Mouse (Mus musculus) intestine, embryonic 15.5 days (tissue): ENCODE results near the gene Rasip1. TPM values are rescaled to one million over a fixed set of nuclear protein-coding genes. Genes with fewer than 3 reads are reported as not detected.
A peak's percentile ranks its signal among the peaks of the same experiment; 100 is the strongest.

ENCODE experiments used
- ATAC-seq: fragments of 200-750 bp; cut with Nextera tagmentation; 2 replicates; pipeline ENCODE4 v1.8.0; 2017; ENCODE audit warnings: moderate TSS enrichment, moderate library complexity
- H3K27ac ChIP-seq: fragments of 300-500 bp; sonication (generic); 2 replicates; pipeline ENCODE4 v1.5.1; 2015; ENCODE audit warnings: mild to moderate bottlenecking, inconsistent platforms
- H3K27me3 ChIP-seq: fragments of 300-500 bp; sonication (generic); replicated peaks from 2 replicates; pipeline ENCODE4 v1.6.1; 2015; ENCODE audit warnings: inconsistent platforms
- H3K36me3 ChIP-seq: fragments of 300-500 bp; sonication (generic); 2 replicates; pipeline ENCODE4 v1.6.1; 2015; ENCODE audit warnings: inconsistent platforms
- H3K4me1 ChIP-seq: fragments of 300-500 bp; sonication (generic); replicated peaks from 2 replicates; pipeline ENCODE4 v1.6.1; 2015; ENCODE audit warnings: inconsistent platforms
- H3K4me2 ChIP-seq: fragments of 300-500 bp; sonication (generic); replicated peaks from 2 replicates; pipeline ENCODE4 v1.6.1; 2015; ENCODE audit warnings: mild to moderate bottlenecking, inconsistent platforms
- H3K4me3 ChIP-seq: fragments of 300-500 bp; sonication (generic); replicated peaks from 2 replicates; pipeline ENCODE4 v1.5.1; 2015; ENCODE audit warnings: inconsistent platforms
- H3K9ac ChIP-seq: fragments of 300-500 bp; sonication (generic); 2 replicates; pipeline ENCODE4 v1.6.1; 2015; ENCODE audit warnings: inconsistent platforms
- H3K9me3 ChIP-seq: fragments of 300-500 bp; sonication (generic); 2 replicates; pipeline ENCODE4 v1.6.1; 2016; ENCODE audit warnings: inconsistent platforms
- WGBS: fragments of 180-500 bp; shearing (Covaris S2); methylation state at CpG from one replicate; pipeline ENCODE4 v1.1.7; 2015; 5-methylcytosine and 5-hydroxymethylcytosine counted together
- polyA plus RNA-seq: library from polyadenylated mRNA; unstranded; fragments of >200 nt; fragmentation: Nextera tagmentation; extraction: Ambion mirVana; gene quantifications from 2 replicates; pipeline ENCODE4 v1.2.1, GENCODE M21; 2015

The Rasip1 gene
- polyA plus RNA-seq, 1 experiment from 2014 or later = 9.9 TPM

GRCm38 (mm10) chr7:45626571-45627076 is 664 bp upstream of the Rasip1 start:
- Histone ChIP-seq H3K4me1 (0 out of 2 replicates have a peak, but pooled peaks cover 6% of the 10 kb centered on the region), H3K27ac (no peak overlapping the region), H3K4me2 (no peak overlapping the region), H3K9ac (no peak overlapping the region), H3K9me3 (no peaks in the 10 kb centered on the region), H3K27me3 (peaks cover 12% of the 10 kb centered on the region; the same call in 1 of the 2 replicates), H3K36me3 (no peaks in the 10 kb centered on the region), H3K4me3 (no peak overlapping the region)
- no peak for ATAC-seq
- 85% methylated on average over 7 of the region's 7 CpGs for WGBS

- ATAC-seq = peak; percentile 88
- Histone ChIP-seq H3K27ac (peak overlapping the region; percentile 58), H3K4me3 (peak overlapping the region; percentile 57), H3K27me3 (peaks cover 12% of the 10 kb centered on the region; the same call in 1 of the 2 replicates), H3K36me3 (no peaks in the 10 kb centered on the region), H3K9me3 (no peaks in the 10 kb centered on the region), H3K4me2 (peak overlapping the region; percentile 98), H3K9ac (peak overlapping the region; percentile 66), H3K4me1 (peaks cover 14% of the 10 kb centered on the region)
- WGBS = under 1% methylated on average over 102 of the region's 105 CpGs
Observed at GRCm38 (mm10) chr7:45628364-45629294, 1.3 kb downstream of the Rasip1 start.

- Histone ChIP-seq H3K4me3 (no peak overlapping the region), H3K9me3 (no peaks in the 10 kb centered on the region), H3K36me3 (no peaks in the 10 kb centered on the region), H3K4me2 (no peak overlapping the region; the same call in 1 of the 2 replicates), H3K9ac (no peak overlapping the region), H3K27me3 (peaks cover 12% of the 10 kb centered on the region; the same call in 1 of the 2 replicates), H3K27ac (no peak overlapping the region), H3K4me1 (peaks cover 14% of the 10 kb centered on the region)
- WGBS = 75% methylated on average over 23 of the region's 23 CpGs
- ATAC-seq = no peak
Observed at GRCm38 (mm10) chr7:45630064-45630907, 3.0 kb downstream of the Rasip1 start.

- peak overlapping the region; percentile 5 for H3K4me3 ChIP-seq
- peaks cover 20% of the 10 kb centered on the region for H3K4me1 ChIP-seq
- peaks cover 8% of the 10 kb centered on the region; the same call in 1 of the 2 replicates for H3K27me3 ChIP-seq
- peak overlapping the region; percentile 50 for H3K4me2 ChIP-seq
- H3K9ac ChIP-seq = peak overlapping the region; percentile 29
- no peak for ATAC-seq
- no peak overlapping the region for H3K27ac ChIP-seq
- peaks cover 3% of the 10 kb centered on the region; the same call in 1 of the 2 replicates for H3K36me3 ChIP-seq
- WGBS = 23% methylated on average over 35 of the region's 35 CpGs
- H3K9me3 ChIP-seq = no peaks in the 10 kb centered on the region
Observed at GRCm38 (mm10) chr7:45632499-45632898, 5.2 kb downstream of the Rasip1 start.

GRCm38 (mm10) chr7:45634946-45635681 is 7.8 kb downstream of the Rasip1 start:
- ATAC-seq = no peak
- H3K27me3 ChIP-seq = no peaks in the 10 kb centered on the region; the same call in 1 of the 2 replicates
- peaks cover 20% of the 10 kb centered on the region for H3K4me1 ChIP-seq
- H3K36me3 ChIP-seq = peaks cover 3% of the 10 kb centered on the region; the same call in 1 of the 2 replicates
- H3K27ac ChIP-seq = 0 out of 2 replicates have a peak overlapping the region, but pooled peaks have one; percentile 36
- H3K4me2 ChIP-seq = no peak overlapping the region
- no peak overlapping the region for H3K4me3 ChIP-seq
- H3K9ac ChIP-seq = no peak overlapping the region
- H3K9me3 ChIP-seq = no peaks in the 10 kb centered on the region
- WGBS = 88% methylated on average over 11 of the region's 11 CpGs

- no peak overlapping the region for H3K4me2 ChIP-seq
- no peaks in the 10 kb centered on the region for H3K9me3 ChIP-seq
- peaks cover 27% of the 10 kb centered on the region for H3K4me1 ChIP-seq
- no peak overlapping the region for H3K4me3 ChIP-seq
- no peak overlapping the region for H3K9ac ChIP-seq
- 72% methylated on average over 15 of the region's 15 CpGs for WGBS
- H3K36me3 ChIP-seq = peaks cover 3% of the 10 kb centered on the region; the same call in 1 of the 2 replicates
- H3K27me3 ChIP-seq = no peaks in the 10 kb centered on the region
- ATAC-seq = no peak
- H3K27ac ChIP-seq = peak overlapping the region; percentile 36; the same call in 1 of the 2 replicates
Observed at GRCm38 (mm10) chr7:45635711-45636688, 8.7 kb downstream of the Rasip1 start.

- Histone ChIP-seq H3K36me3 (peaks cover 3% of the 10 kb centered on the region; the same call in 1 of the 2 replicates), H3K4me2 (no peak overlapping the region), H3K9ac (no peak overlapping the region), H3K9me3 (no peaks in the 10 kb centered on the region), H3K27ac (no peak overlapping the region), H3K4me1 (peaks cover 37% of the 10 kb centered on the region), H3K27me3 (no peaks in the 10 kb centered on the region), H3K4me3 (no peak overlapping the region)
- no peak for ATAC-seq
- WGBS = 93% methylated on average over 6 of the region's 6 CpGs
Observed at GRCm38 (mm10) chr7:45637710-45638109, 10.4 kb downstream of the Rasip1 start.

GRCm38 (mm10) chr7:45638623-45639401 is 11.5 kb downstream of the Rasip1 start:
- Histone ChIP-seq H3K4me2 (peak overlapping the region; percentile 44), H3K9me3 (no peaks in the 10 kb centered on the region), H3K36me3 (peaks cover 3% of the 10 kb centered on the region; the same call in 1 of the 2 replicates), H3K27me3 (no peaks in the 10 kb centered on the region), H3K27ac (no peak overlapping the region), H3K4me3 (0 out of 2 replicates have a peak overlapping the region, but pooled peaks have one; percentile 1), H3K4me1 (peaks cover 37% of the 10 kb centered on the region), H3K9ac (no peak overlapping the region)
- 23% methylated on average over 29 of the region's 29 CpGs for WGBS
- ATAC-seq = peak; percentile 84

GRCm38 (mm10) chr7:45639561-45640027 is 12.3 kb downstream of the Rasip1 start, which contains the start of gene Mamstr:
Gene Mamstr (plus strand): TSS chr7:45639977.
- Histone ChIP-seq H3K4me2 (peak within 1 kb of the TSS; percentile 3; the same call in 1 of the 2 replicates), H3K4me1 (peaks cover 44% of the 10 kb centered on the region), H3K36me3 (peaks cover 3% of the 10 kb centered on the region; the same call in 1 of the 2 replicates), H3K9me3 (no peaks in the 10 kb centered on the region), H3K27ac (no peak within 1 kb of the TSS), H3K4me3 (no peak within 1 kb of the TSS), H3K27me3 (no peaks in the 10 kb centered on the region), H3K9ac (no peak within 1 kb of the TSS; the same call in 1 of the 2 replicates)
- WGBS = 38% methylated on average over 19 of the region's 19 CpGs
- ATAC-seq = no peak
